Mouse (Mus musculus): Measurements from ENCODE around the gene Dnmt3a. TPM values are rescaled to one million over a fixed set of nuclear protein-coding genes. Genes with fewer than 3 reads are reported as not detected.

The Dnmt3a gene
- polyA plus RNA-seq, 1 experiment from 2014 or later, result 83.1 TPM

GRCm38 (mm10) chr12:3768391-3768790, 37.4 kb upstream of the Dnmt3a start:
- WGBS, result 91% methylated on average over 4 of the region's 4 CpGs
- Histone ChIP-seq H3K4me3 (ENCODE audit: low read depth, low read length) (no peak overlapping the region), H3K9me3 (ENCODE audit: control insufficient read depth, low read depth, low read length) (no peaks in the 10 kb centered on the region), H3K4me1 (ENCODE audit: control insufficient read depth, insufficient read depth, low read length) (no peaks in the 10 kb centered on the region), H3K27me3 (ENCODE audit: control insufficient read depth, insufficient read depth, low read length) (no peaks in the 10 kb centered on the region), H3K27ac (ENCODE audit: low read length) (no peak overlapping the region), H3K36me3 (ENCODE audit: control insufficient read depth, insufficient read depth, low read length) (no peaks in the 10 kb centered on the region; the same call in 1 of the 2 replicates), H3K4me2 (replicated peaks; ENCODE audit: low read depth, low read length) (no peak overlapping the region), H3K9ac (replicated peaks; ENCODE audit: low read depth, low read length) (no peak overlapping the region)
- no peak for ATAC-seq (ENCODE audit: insufficient number of reproducible peaks, insufficient read depth, low FRiP score, low read depth)

GRCm38 (mm10) chr12:3770546-3770945, 35.3 kb upstream of the Dnmt3a start:
- ATAC-seq (ENCODE audit: insufficient number of reproducible peaks, insufficient read depth, low FRiP score, low read depth), result no peak

GRCm38 (mm10) chr12:3771080-3771479, 34.7 kb upstream of the Dnmt3a start:
- H3K9me3 ChIP-seq (ENCODE audit: control insufficient read depth, low read depth, low read length), result no peaks in the 10 kb centered on the region
- no peaks in the 10 kb centered on the region for H3K4me1 ChIP-seq (ENCODE audit: control insufficient read depth, insufficient read depth, low read length)
- no peak overlapping the region for H3K4me2 ChIP-seq (replicated peaks; ENCODE audit: low read depth, low read length)
- H3K27me3 ChIP-seq (ENCODE audit: control insufficient read depth, insufficient read depth, low read length), result no peaks in the 10 kb centered on the region
- no peak overlapping the region for H3K4me3 ChIP-seq (ENCODE audit: low read depth, low read length)
- WGBS, result 86% methylated on average over 2 of the region's 2 CpGs
- no peak overlapping the region for H3K9ac ChIP-seq (replicated peaks; ENCODE audit: low read depth, low read length)
- no peak for ATAC-seq (ENCODE audit: insufficient number of reproducible peaks, insufficient read depth, low FRiP score, low read depth)
- no peaks in the 10 kb centered on the region; the same call in 1 of the 2 replicates for H3K36me3 ChIP-seq (ENCODE audit: control insufficient read depth, insufficient read depth, low read length)
- no peak overlapping the region for H3K27ac ChIP-seq (ENCODE audit: low read length)

More at GRCm38 (mm10) chr12:3770546-3770945, 35.3 kb upstream of the Dnmt3a start:
- Histone ChIP-seq H3K4me1 (ENCODE audit: control insufficient read depth, insufficient read depth, low read length) (no peaks in the 10 kb centered on the region), H3K9me3 (ENCODE audit: control insufficient read depth, low read depth, low read length) (no peaks in the 10 kb centered on the region), H3K9ac (replicated peaks; ENCODE audit: low read depth, low read length) (no peak overlapping the region), H3K4me3 (ENCODE audit: low read depth, low read length) (no peak overlapping the region), H3K27me3 (ENCODE audit: control insufficient read depth, insufficient read depth, low read length) (no peaks in the 10 kb centered on the region), H3K36me3 (ENCODE audit: control insufficient read depth, insufficient read depth, low read length) (no peaks in the 10 kb centered on the region; the same call in 1 of the 2 replicates), H3K4me2 (replicated peaks; ENCODE audit: low read depth, low read length) (no peak overlapping the region), H3K27ac (ENCODE audit: low read length) (no peak overlapping the region)
- WGBS, result 83% methylated on average over 2 of the region's 2 CpGs

GRCm38 (mm10) chr12:3773643-3774042, 32.2 kb upstream of the Dnmt3a start:
- no peak for ATAC-seq (ENCODE audit: insufficient number of reproducible peaks, insufficient read depth, low FRiP score, low read depth)
- Histone ChIP-seq H3K9me3 (ENCODE audit: control insufficient read depth, low read depth, low read length) (no peaks in the 10 kb centered on the region), H3K27ac (ENCODE audit: low read length) (no peak overlapping the region), H3K9ac (replicated peaks; ENCODE audit: low read depth, low read length) (no peak overlapping the region), H3K4me2 (replicated peaks; ENCODE audit: low read depth, low read length) (no peak overlapping the region), H3K27me3 (ENCODE audit: control insufficient read depth, insufficient read depth, low read length) (no peaks in the 10 kb centered on the region), H3K36me3 (ENCODE audit: control insufficient read depth, insufficient read depth, low read length) (no peaks in the 10 kb centered on the region; the same call in 1 of the 2 replicates), H3K4me1 (ENCODE audit: control insufficient read depth, insufficient read depth, low read length) (no peaks in the 10 kb centered on the region), H3K4me3 (ENCODE audit: low read depth, low read length) (no peak overlapping the region)
- 81% methylated on average over 3 of the region's 3 CpGs for WGBS

- H3K9me3 ChIP-seq (ENCODE audit: control insufficient read depth, low read depth, low read length), result no peaks in the 10 kb centered on the region
- H3K4me1 ChIP-seq (ENCODE audit: control insufficient read depth, insufficient read depth, low read length), result peaks cover 20% of the 10 kb centered on the region
- H3K27ac ChIP-seq (ENCODE audit: low read length), result no peak overlapping the region
- no peaks in the 10 kb centered on the region; the same call in 1 of the 2 replicates for H3K36me3 ChIP-seq (ENCODE audit: control insufficient read depth, insufficient read depth, low read length)
- H3K4me2 ChIP-seq (replicated peaks; ENCODE audit: low read depth, low read length), result no peak overlapping the region
- no peaks in the 10 kb centered on the region for H3K27me3 ChIP-seq (ENCODE audit: control insufficient read depth, insufficient read depth, low read length)
- 91% methylated on average over 2 of the region's 2 CpGs for WGBS
- H3K9ac ChIP-seq (replicated peaks; ENCODE audit: low read depth, low read length), result no peak overlapping the region
- no peak for ATAC-seq (ENCODE audit: insufficient number of reproducible peaks, insufficient read depth, low FRiP score, low read depth)
- H3K4me3 ChIP-seq (ENCODE audit: low read depth, low read length), result no peak overlapping the region
Observed at GRCm38 (mm10) chr12:3776015-3776414, 29.8 kb upstream of the Dnmt3a start.

GRCm38 (mm10) chr12:3777682-3778081, 28.1 kb upstream of the Dnmt3a start:
- WGBS, result 79% methylated on average over 5 of the region's 5 CpGs
- H3K4me2 ChIP-seq (replicated peaks; ENCODE audit: low read depth, low read length), result no peak overlapping the region
- H3K27me3 ChIP-seq (ENCODE audit: control insufficient read depth, insufficient read depth, low read length), result no peaks in the 10 kb centered on the region
- H3K36me3 ChIP-seq (ENCODE audit: control insufficient read depth, insufficient read depth, low read length), result no peaks in the 10 kb centered on the region; the same call in 1 of the 2 replicates
- H3K4me3 ChIP-seq (ENCODE audit: low read depth, low read length), result no peak overlapping the region
- H3K9ac ChIP-seq (replicated peaks; ENCODE audit: low read depth, low read length), result no peak overlapping the region
- no peak for ATAC-seq (ENCODE audit: insufficient number of reproducible peaks, insufficient read depth, low FRiP score, low read depth)
- H3K4me1 ChIP-seq (ENCODE audit: control insufficient read depth, insufficient read depth, low read length), result peaks cover 37% of the 10 kb centered on the region
- no peak overlapping the region for H3K27ac ChIP-seq (ENCODE audit: low read length)
- H3K9me3 ChIP-seq (ENCODE audit: control insufficient read depth, low read depth, low read length), result no peaks in the 10 kb centered on the region

GRCm38 (mm10) chr12:3778286-3778685, 27.5 kb upstream of the Dnmt3a start:
- Histone ChIP-seq H3K9ac (replicated peaks; ENCODE audit: low read depth, low read length) (no peak overlapping the region), H3K4me1 (ENCODE audit: control insufficient read depth, insufficient read depth, low read length) (peaks cover 43% of the 10 kb centered on the region), H3K27me3 (ENCODE audit: control insufficient read depth, insufficient read depth, low read length) (no peaks in the 10 kb centered on the region), H3K27ac (ENCODE audit: low read length) (no peak overlapping the region), H3K36me3 (ENCODE audit: control insufficient read depth, insufficient read depth, low read length) (no peaks in the 10 kb centered on the region), H3K4me3 (ENCODE audit: low read depth, low read length) (no peak overlapping the region), H3K9me3 (ENCODE audit: control insufficient read depth, low read depth, low read length) (no peaks in the 10 kb centered on the region), H3K4me2 (replicated peaks; ENCODE audit: low read depth, low read length) (no peak overlapping the region)
- 83% methylated on average over 6 of the region's 6 CpGs for WGBS
- ATAC-seq (ENCODE audit: insufficient number of reproducible peaks, insufficient read depth, low FRiP score, low read depth), result no peak

GRCm38 (mm10) chr12:3779639-3780038, 26.2 kb upstream of the Dnmt3a start:
- Histone ChIP-seq H3K36me3 (ENCODE audit: control insufficient read depth, insufficient read depth, low read length) (no peaks in the 10 kb centered on the region), H3K27me3 (ENCODE audit: control insufficient read depth, insufficient read depth, low read length) (no peaks in the 10 kb centered on the region), H3K4me3 (ENCODE audit: low read depth, low read length) (no peak overlapping the region), H3K9ac (replicated peaks; ENCODE audit: low read depth, low read length) (no peak overlapping the region), H3K4me1 (ENCODE audit: control insufficient read depth, insufficient read depth, low read length) (peaks cover 56% of the 10 kb centered on the region), H3K4me2 (replicated peaks; ENCODE audit: low read depth, low read length) (no peak overlapping the region), H3K9me3 (ENCODE audit: control insufficient read depth, low read depth, low read length) (no peaks in the 10 kb centered on the region), H3K27ac (ENCODE audit: low read length) (peak overlapping the region; percentile 98; the same call in 1 of the 2 replicates)
- ATAC-seq (ENCODE audit: insufficient number of reproducible peaks, insufficient read depth, low FRiP score, low read depth), result no peak
- 35% methylated on average over 2 of the region's 2 CpGs for WGBS

GRCm38 (mm10) chr12:3780405-3780891, 25.4 kb upstream of the Dnmt3a start:
- Histone ChIP-seq H3K36me3 (ENCODE audit: control insufficient read depth, insufficient read depth, low read length) (no peaks in the 10 kb centered on the region), H3K9ac (replicated peaks; ENCODE audit: low read depth, low read length) (no peak overlapping the region), H3K4me1 (ENCODE audit: control insufficient read depth, insufficient read depth, low read length) (peaks cover 64% of the 10 kb centered on the region), H3K4me3 (ENCODE audit: low read depth, low read length) (no peak overlapping the region), H3K4me2 (replicated peaks; ENCODE audit: low read depth, low read length) (peak overlapping the region; percentile 18), H3K9me3 (ENCODE audit: control insufficient read depth, low read depth, low read length) (no peaks in the 10 kb centered on the region), H3K27ac (ENCODE audit: low read length) (peak overlapping the region; percentile 98), H3K27me3 (ENCODE audit: control insufficient read depth, insufficient read depth, low read length) (no peaks in the 10 kb centered on the region)
- WGBS, result 4% methylated on average over 8 of the region's 8 CpGs
- peak; percentile 48 for ATAC-seq (ENCODE audit: insufficient number of reproducible peaks, insufficient read depth, low FRiP score, low read depth)

All from stomach, embryonic 14.5 days (tissue).